Mouse (Mus musculus): ENCODE results near the gene Ptgds. TPM values are rescaled to one million over a fixed set of nuclear protein-coding genes. Genes with fewer than 3 reads are reported as not detected.

Ptgds gene
- polyA plus RNA-seq (2015; fragmentation: Nextera tagmentation; extraction: Ambion mirVana), result 1.3 and 2.8 TPM in 2 replicates

- ATAC-seq (ENCODE audit: insufficient number of reproducible peaks, insufficient read depth, low FRiP score, low TSS enrichment, low read depth), result no peak
- peaks cover 5% of the 10 kb centered on the region; the same call in 1 of the 2 replicates for H3K27me3 ChIP-seq
- H3K9me3 ChIP-seq, result no peaks in the 10 kb centered on the region
- H3K4me1 ChIP-seq, result 0 out of 2 replicates have a peak, but pooled peaks cover 12% of the 10 kb centered on the region
- no peaks in the 10 kb centered on the region for H3K36me3 ChIP-seq
- H3K4me2 ChIP-seq, result no peak within 1 kb of the TSS
- 49% methylated on average over 6 of the region's 6 CpGs for WGBS
- no peak within 1 kb of the TSS for H3K4me3 ChIP-seq
- H3K27ac ChIP-seq, result no peak within 1 kb of the TSS
- H3K9ac ChIP-seq, result 0 out of 2 replicates have a peak within 1 kb of the TSS, but pooled peaks have one; percentile 27
Measured at GRCm38 (mm10) chr2:25469969-25470368, at the start of gene Ptgds. Gene Ptgds (minus strand): TSS chr2:25470046.

- Histone ChIP-seq H3K36me3 (peaks cover 14% of the 10 kb centered on the region), H3K9me3 (no peaks in the 10 kb centered on the region), H3K27me3 (no peaks in the 10 kb centered on the region), H3K9ac (no peak overlapping the region), H3K4me2 (no peak overlapping the region), H3K27ac (no peak overlapping the region), H3K4me1 (0 out of 2 replicates have a peak, but pooled peaks cover 3% of the 10 kb centered on the region), H3K4me3 (no peak overlapping the region)
- 56% methylated on average over 3 of the region's 3 CpGs for WGBS
- ATAC-seq (ENCODE audit: insufficient number of reproducible peaks, insufficient read depth, low FRiP score, low TSS enrichment, low read depth), result no peak
Measured at GRCm38 (mm10) chr2:25509912-25510311, 40.1 kb upstream of the Ptgds start.

DNA sequence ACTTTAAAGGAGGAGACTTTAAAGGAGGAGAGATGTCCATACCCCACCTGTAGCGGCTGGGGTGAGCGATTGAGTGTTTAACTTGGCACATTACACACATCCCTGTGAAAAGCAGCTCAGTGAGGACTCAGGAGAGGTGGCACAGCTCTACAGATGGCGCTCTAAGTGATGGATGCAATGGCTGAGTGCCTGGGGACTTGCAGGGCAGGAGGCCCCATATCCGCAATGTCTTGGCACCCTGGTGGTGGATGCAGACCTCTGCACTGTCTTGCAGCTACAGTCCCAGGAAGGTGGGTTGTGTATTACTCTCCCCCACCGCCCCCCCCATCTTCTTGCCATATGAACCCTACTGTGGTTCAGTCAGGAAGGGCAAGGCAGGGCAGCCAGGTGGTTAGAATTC is 37.1 kb upstream of the Ptgds start:
- WGBS, result 32% methylated on average over 5 of the region's 5 CpGs
- no peak for ATAC-seq (ENCODE audit: insufficient number of reproducible peaks, insufficient read depth, low FRiP score, low TSS enrichment, low read depth)

GRCm38 (mm10) chr2:25505860-25506259 is 36.0 kb upstream of the Ptgds start:
- no peak overlapping the region for H3K27ac ChIP-seq

More for the DNA sequence above, 37.1 kb upstream of the Ptgds start:
- H3K9ac ChIP-seq, result no peak overlapping the region
- peaks cover 7% of the 10 kb centered on the region for H3K4me1 ChIP-seq
- no peak overlapping the region for H3K4me2 ChIP-seq
- no peaks in the 10 kb centered on the region for H3K9me3 ChIP-seq
- no peaks in the 10 kb centered on the region for H3K27me3 ChIP-seq
- H3K36me3 ChIP-seq, result peaks cover 36% of the 10 kb centered on the region
- no peak overlapping the region for H3K4me3 ChIP-seq
- H3K27ac ChIP-seq, result no peak overlapping the region

DNA sequence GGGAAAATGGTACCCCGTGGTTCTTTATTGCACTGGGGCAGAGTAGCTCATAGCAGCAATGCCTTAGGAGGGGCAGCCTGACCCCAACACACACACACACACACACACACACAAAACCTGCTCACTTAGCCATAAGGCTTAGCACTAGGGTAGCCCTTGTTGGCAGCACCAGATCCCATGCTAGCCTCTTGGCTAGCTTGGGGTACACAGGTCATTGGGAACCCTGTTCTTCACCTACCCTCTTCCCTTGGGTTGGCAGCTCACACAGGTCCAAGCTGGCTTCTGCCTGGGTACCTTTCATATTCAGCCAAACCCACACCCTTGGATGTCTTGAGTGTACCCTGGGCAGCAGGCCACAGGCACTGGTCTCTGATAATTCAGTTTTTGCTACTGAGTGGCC is 35.2 kb upstream of the Ptgds start:
- Histone ChIP-seq H3K27ac (no peak overlapping the region), H3K9me3 (no peaks in the 10 kb centered on the region), H3K9ac (no peak overlapping the region), H3K27me3 (no peaks in the 10 kb centered on the region), H3K36me3 (peaks cover 36% of the 10 kb centered on the region), H3K4me1 (peaks cover 17% of the 10 kb centered on the region), H3K4me2 (no peak overlapping the region), H3K4me3 (no peak overlapping the region)
- no peak for ATAC-seq (ENCODE audit: insufficient number of reproducible peaks, insufficient read depth, low FRiP score, low TSS enrichment, low read depth)
- WGBS, result 100% methylated on average over 1 of the region's 1 CpGs

More at GRCm38 (mm10) chr2:25505860-25506259, 36.0 kb upstream of the Ptgds start:
- H3K4me3 ChIP-seq, result no peak overlapping the region
- H3K36me3 ChIP-seq, result peaks cover 36% of the 10 kb centered on the region
- no peak overlapping the region for H3K4me2 ChIP-seq
- H3K9ac ChIP-seq, result no peak overlapping the region
- no peaks in the 10 kb centered on the region for H3K27me3 ChIP-seq
- peaks cover 15% of the 10 kb centered on the region for H3K4me1 ChIP-seq
- ATAC-seq (ENCODE audit: insufficient number of reproducible peaks, insufficient read depth, low FRiP score, low TSS enrichment, low read depth), result no peak
- WGBS, result 86% methylated on average over 4 of the region's 4 CpGs
- H3K9me3 ChIP-seq, result no peaks in the 10 kb centered on the region

- H3K4me1 ChIP-seq, result peaks cover 18% of the 10 kb centered on the region
- WGBS, result 94% methylated on average over 19 of the region's 19 CpGs
Measured at GRCm38 (mm10) chr2:25504538-25504937, 34.7 kb upstream of the Ptgds start.

DNA sequence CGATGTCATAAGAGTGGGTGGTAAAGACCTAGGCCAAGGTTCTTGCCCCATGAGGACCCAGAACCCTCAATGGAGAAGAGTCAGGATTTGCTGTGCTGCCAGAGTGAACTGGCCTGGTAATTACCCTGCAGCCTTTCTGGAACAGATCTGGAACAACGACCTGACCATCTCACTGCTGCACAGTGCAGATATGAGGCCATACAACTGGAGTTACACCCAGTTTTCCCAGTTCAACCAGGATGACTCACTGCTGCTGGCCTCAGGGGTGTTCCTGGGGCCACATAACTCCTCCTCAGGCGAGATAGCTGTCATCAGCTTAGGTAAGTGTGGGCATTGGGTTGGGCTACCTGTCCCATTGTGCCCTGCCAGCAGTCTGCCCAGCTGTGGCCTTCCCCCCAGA is 32.9 kb upstream of the Ptgds start:
- Histone ChIP-seq H3K36me3 (peaks cover 36% of the 10 kb centered on the region), H3K9ac (no peak overlapping the region), H3K27ac (0 out of 2 replicates have a peak overlapping the region, but pooled peaks have one; percentile 28), H3K4me2 (no peak overlapping the region), H3K4me3 (no peak overlapping the region), H3K4me1 (peaks cover 24% of the 10 kb centered on the region), H3K9me3 (no peaks in the 10 kb centered on the region), H3K27me3 (no peaks in the 10 kb centered on the region)
- ATAC-seq (ENCODE audit: insufficient number of reproducible peaks, insufficient read depth, low FRiP score, low TSS enrichment, low read depth), result no peak
- WGBS, result 79% methylated on average over 3 of the region's 3 CpGs

More at GRCm38 (mm10) chr2:25504538-25504937, 34.7 kb upstream of the Ptgds start:
- Histone ChIP-seq H3K4me3 (no peak overlapping the region), H3K36me3 (peaks cover 36% of the 10 kb centered on the region), H3K27ac (no peak overlapping the region), H3K4me2 (no peak overlapping the region), H3K9ac (no peak overlapping the region), H3K9me3 (no peaks in the 10 kb centered on the region), H3K27me3 (no peaks in the 10 kb centered on the region)
- ATAC-seq (ENCODE audit: insufficient number of reproducible peaks, insufficient read depth, low FRiP score, low TSS enrichment, low read depth), result no peak

DNA sequence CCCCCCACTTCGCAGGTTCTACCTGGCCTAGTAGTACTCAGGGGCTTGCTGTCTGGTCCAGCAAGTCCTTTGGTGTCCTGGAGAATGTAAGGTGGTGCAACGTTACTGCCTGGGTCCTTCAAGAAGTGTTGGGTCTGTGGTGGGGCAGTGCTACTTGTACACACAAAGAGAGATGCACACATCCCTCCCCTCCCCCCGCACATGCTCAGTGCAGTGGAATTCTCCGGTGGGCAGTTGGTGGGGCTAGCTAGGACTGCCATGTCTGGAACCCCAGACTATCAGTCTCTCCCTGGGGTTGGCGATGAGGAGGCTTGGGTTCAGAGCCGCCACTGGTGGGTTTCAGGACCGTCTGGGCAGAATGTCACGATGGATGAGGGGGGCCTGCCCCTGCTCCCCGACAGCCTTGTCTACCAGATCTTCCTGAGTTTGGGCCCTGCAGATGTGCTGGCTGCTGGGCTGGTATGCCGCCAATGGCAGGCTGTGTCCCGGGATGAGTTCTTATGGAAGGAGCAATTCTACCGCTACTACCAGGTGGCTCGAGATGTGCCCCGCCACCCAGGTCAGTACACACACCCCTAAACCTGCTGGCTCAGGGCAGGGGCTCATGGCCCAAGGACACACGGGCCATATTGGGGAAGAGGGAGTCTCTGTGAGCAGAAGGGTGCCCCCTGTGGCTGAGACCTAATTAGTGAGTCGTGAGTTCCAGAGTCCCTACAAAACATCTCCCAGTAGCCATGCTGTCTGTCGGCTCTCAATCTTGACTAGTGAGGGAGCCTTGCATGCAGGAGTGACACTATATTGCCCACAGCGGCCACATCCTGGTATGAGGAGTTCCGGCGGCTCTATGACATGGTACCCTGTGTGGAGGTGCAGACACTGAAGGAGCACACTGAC is 32.0 kb upstream of the Ptgds start, which contains the start of gene C8g:
C8g (minus strand) TSS at position 127 of the 894 bp plus-strand sequence.
- peak within 1 kb of the TSS; percentile 57; the same call in 1 of the 2 replicates for H3K27ac ChIP-seq
- H3K9ac ChIP-seq, result peak within 1 kb of the TSS; percentile 91
- peak within 1 kb of the TSS; percentile 87 for H3K4me3 ChIP-seq
- peaks cover 21% of the 10 kb centered on the region for H3K4me1 ChIP-seq
- WGBS, result 75% methylated on average over 20 of the region's 20 CpGs
- no peaks in the 10 kb centered on the region for H3K27me3 ChIP-seq
- H3K9me3 ChIP-seq, result no peaks in the 10 kb centered on the region
- peaks cover 36% of the 10 kb centered on the region for H3K36me3 ChIP-seq
- ATAC-seq (ENCODE audit: insufficient number of reproducible peaks, insufficient read depth, low FRiP score, low TSS enrichment, low read depth), result no peak
- peak within 1 kb of the TSS; percentile 94 for H3K4me2 ChIP-seq

DNA sequence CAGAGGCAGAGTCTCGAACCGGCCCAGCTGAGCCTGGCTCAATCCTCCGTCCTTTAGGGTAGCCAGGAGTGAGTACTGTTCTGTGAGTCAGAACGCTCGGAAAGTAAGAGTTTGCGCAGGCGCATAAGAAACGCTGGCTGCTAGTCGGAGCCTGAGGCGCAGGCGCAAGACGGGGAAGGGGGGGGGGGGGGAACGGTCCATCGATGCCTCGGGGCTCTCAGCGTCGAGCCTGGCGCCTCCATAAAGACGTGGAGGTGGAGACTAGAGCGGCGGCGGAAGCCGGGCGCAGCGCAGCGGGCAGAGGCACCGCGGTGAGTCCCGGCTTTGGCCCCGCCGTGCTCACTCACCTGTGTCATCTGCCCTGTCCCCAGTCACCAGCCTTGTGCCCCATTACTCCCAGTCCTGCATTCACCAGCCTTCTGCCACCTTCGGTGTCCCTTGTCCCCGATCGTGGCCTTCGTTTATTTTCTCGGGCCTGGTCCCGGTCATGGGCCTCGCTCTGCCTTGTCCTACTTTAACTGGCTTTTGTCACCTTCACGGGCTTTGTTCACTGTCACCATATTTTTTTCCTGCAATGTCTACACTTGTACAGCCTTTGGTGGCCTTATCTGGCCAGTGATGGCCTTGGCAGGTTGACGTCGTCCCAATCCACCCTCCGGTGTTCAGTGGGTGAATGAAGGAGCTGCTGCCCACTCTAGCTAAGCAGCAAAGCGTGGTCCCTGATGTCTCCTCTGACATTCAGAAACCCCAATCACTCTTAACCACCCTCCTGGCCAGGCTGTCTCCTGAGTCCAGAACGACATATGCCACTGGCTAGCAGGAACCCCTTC is 30.9 kb upstream of the Ptgds start, which contains the start of gene Fbxw5:
Fbxw5 (plus strand) TSS at position 175 of the 830 bp plus-strand sequence.
- peak within 1 kb of the TSS; percentile 87 for H3K4me3 ChIP-seq
- H3K9me3 ChIP-seq, result no peaks in the 10 kb centered on the region
- WGBS, result 1% methylated on average over 39 of the region's 44 CpGs
- peaks cover 30% of the 10 kb centered on the region for H3K36me3 ChIP-seq
- peak; percentile 81 for ATAC-seq (ENCODE audit: insufficient number of reproducible peaks, insufficient read depth, low FRiP score, low TSS enrichment, low read depth)
- peak within 1 kb of the TSS; percentile 91 for H3K9ac ChIP-seq
- peaks cover 21% of the 10 kb centered on the region for H3K4me1 ChIP-seq
- H3K27ac ChIP-seq, result peak within 1 kb of the TSS; percentile 57; the same call in 1 of the 2 replicates
- H3K27me3 ChIP-seq, result no peaks in the 10 kb centered on the region
- H3K4me2 ChIP-seq, result peak within 1 kb of the TSS; percentile 94

- peaks cover 24% of the 10 kb centered on the region for H3K36me3 ChIP-seq
- H3K27ac ChIP-seq, result no peak overlapping the region
- ATAC-seq (ENCODE audit: insufficient number of reproducible peaks, insufficient read depth, low FRiP score, low TSS enrichment, low read depth), result no peak
- peak overlapping the region; percentile 87 for H3K4me3 ChIP-seq
- peaks cover 21% of the 10 kb centered on the region for H3K4me1 ChIP-seq
- no peaks in the 10 kb centered on the region for H3K9me3 ChIP-seq
- peak overlapping the region; percentile 94 for H3K4me2 ChIP-seq
- H3K9ac ChIP-seq, result peak overlapping the region; percentile 73
- WGBS, result 73% methylated on average over 6 of the region's 6 CpGs
- no peaks in the 10 kb centered on the region for H3K27me3 ChIP-seq
Measured at GRCm38 (mm10) chr2:25500071-25500575, 30.3 kb upstream of the Ptgds start.

Measured in embryonic facial prominence, embryonic 13.5 days (tissue).